Mouse (Mus musculus): ENCODE measurements at regions not wholly inside any gene's neighbourhood (a gene's known extent, or its start where the extent isn't known, plus 50 kb on each side); places are given as distances from the start of the nearest gene placed in this dataset.

- Histone ChIP-seq H3K9ac (ENCODE audit: low read depth, low read length) (no peak overlapping the region), H3K4me1 (replicated peaks; ENCODE audit: insufficient read depth, low read length) (no peaks in the 10 kb centered on the region), H3K4me2 (ENCODE audit: low read length) (no peak overlapping the region), H3K9me3 (replicated peaks; ENCODE audit: low read length) (no peaks in the 10 kb centered on the region), H3K27ac (no peak overlapping the region), H3K4me3 (replicated peaks; ENCODE audit: low read depth, low read length) (no peak overlapping the region), H3K36me3 (ENCODE audit: insufficient read depth, low read length) (no peaks in the 10 kb centered on the region), H3K27me3 (ENCODE audit: insufficient read depth, low read length) (no peaks in the 10 kb centered on the region)
- TF ChIP-seq CTCF (IDR thresholded peaks at IDR 0.05; ENCODE audit: low read depth): no peak
- no peak for ATAC-seq (replicated peaks; ENCODE audit: low FRiP score, low read depth)
- no peak for DNase-seq (ENCODE audit: low spot score)
- 94% methylated on average over 7 of the region's 7 CpGs for whole genome bisulfite sequencing
Observed at GRCm38 (mm10) chr3:83591206-83591605, 174.9 kb upstream of the Sfrp2 start.

GRCm38 (mm10) chr3:83593321-83593720, 172.8 kb upstream of the Sfrp2 start:
- no peaks in the 10 kb centered on the region for H3K36me3 ChIP-seq (ENCODE audit: insufficient read depth, low read length)
- WGBS: 90% methylated on average over 5 of the region's 5 CpGs
- ATAC-seq (replicated peaks; ENCODE audit: low FRiP score, low read depth) (no peak), DNase-seq (ENCODE audit: low spot score) (no peak)
- no peak overlapping the region for H3K9ac ChIP-seq (ENCODE audit: low read depth, low read length)
- no peak overlapping the region for H3K4me3 ChIP-seq (replicated peaks; ENCODE audit: low read depth, low read length)
- H3K4me1 ChIP-seq (replicated peaks; ENCODE audit: insufficient read depth, low read length): no peaks in the 10 kb centered on the region
- H3K9me3 ChIP-seq (replicated peaks; ENCODE audit: low read length): no peaks in the 10 kb centered on the region
- TF ChIP-seq CTCF (IDR thresholded peaks at IDR 0.05; ENCODE audit: low read depth): no peak
- no peak overlapping the region for H3K27ac ChIP-seq
- no peak overlapping the region for H3K4me2 ChIP-seq (ENCODE audit: low read length)
- H3K27me3 ChIP-seq (ENCODE audit: insufficient read depth, low read length): no peaks in the 10 kb centered on the region

GRCm38 (mm10) chr3:83601506-83601905, 164.6 kb upstream of the Sfrp2 start:
- ATAC-seq (replicated peaks; ENCODE audit: low FRiP score, low read depth) (no peak), DNase-seq (ENCODE audit: low spot score) (no peak)
- Histone ChIP-seq H3K4me2 (ENCODE audit: low read length) (no peak overlapping the region), H3K9ac (ENCODE audit: low read depth, low read length) (no peak overlapping the region), H3K9me3 (replicated peaks; ENCODE audit: low read length) (no peaks in the 10 kb centered on the region; the same call in 1 of the 2 replicates), H3K4me3 (replicated peaks; ENCODE audit: low read depth, low read length) (no peak overlapping the region), H3K4me1 (replicated peaks; ENCODE audit: insufficient read depth, low read length) (no peaks in the 10 kb centered on the region), H3K27me3 (ENCODE audit: insufficient read depth, low read length) (no peaks in the 10 kb centered on the region), H3K27ac (no peak overlapping the region), H3K36me3 (ENCODE audit: insufficient read depth, low read length) (no peaks in the 10 kb centered on the region)
- WGBS: 69% methylated on average over 4 of the region's 4 CpGs
- peak; percentile 32 for TF ChIP-seq CTCF (IDR thresholded peaks at IDR 0.05; ENCODE audit: low read depth)

GRCm38 (mm10) chr3:83609095-83609770, 156.9 kb upstream of the Sfrp2 start:
- H3K27me3 ChIP-seq (ENCODE audit: insufficient read depth, low read length): no peaks in the 10 kb centered on the region
- H3K36me3 ChIP-seq (ENCODE audit: insufficient read depth, low read length): no peaks in the 10 kb centered on the region
- peak overlapping the region; percentile 54 for H3K27ac ChIP-seq
- H3K9me3 ChIP-seq (replicated peaks; ENCODE audit: low read length): no peaks in the 10 kb centered on the region
- H3K9ac ChIP-seq (ENCODE audit: low read depth, low read length): no peak overlapping the region
- ATAC-seq (replicated peaks; ENCODE audit: low FRiP score, low read depth) (no peak), DNase-seq (ENCODE audit: low spot score) (peak; percentile 55)
- no peak for TF ChIP-seq CTCF (IDR thresholded peaks at IDR 0.05; ENCODE audit: low read depth)
- 17% methylated on average over 8 of the region's 8 CpGs for WGBS
- peaks cover 4% of the 10 kb centered on the region; the same call in 1 of the 2 replicates for H3K4me1 ChIP-seq (replicated peaks; ENCODE audit: insufficient read depth, low read length)
- no peak overlapping the region for H3K4me3 ChIP-seq (replicated peaks; ENCODE audit: low read depth, low read length)
- H3K4me2 ChIP-seq (ENCODE audit: low read length): no peak overlapping the region

- H3K4me1 ChIP-seq (replicated peaks; ENCODE audit: insufficient read depth, low read length): no peaks in the 10 kb centered on the region
- no peak overlapping the region for H3K27ac ChIP-seq
- no peaks in the 10 kb centered on the region for H3K36me3 ChIP-seq (ENCODE audit: insufficient read depth, low read length)
- no peak for DNase-seq (ENCODE audit: low spot score)
- H3K9ac ChIP-seq (ENCODE audit: low read depth, low read length): no peak overlapping the region
- ATAC-seq (replicated peaks; ENCODE audit: low FRiP score, low read depth): no peak
- no peaks in the 10 kb centered on the region for H3K9me3 ChIP-seq (replicated peaks; ENCODE audit: low read length)
- no peaks in the 10 kb centered on the region for H3K27me3 ChIP-seq (ENCODE audit: insufficient read depth, low read length)
- H3K4me2 ChIP-seq (ENCODE audit: low read length): no peak overlapping the region
- WGBS: 76% methylated on average over 4 of the region's 4 CpGs
- TF ChIP-seq CTCF (IDR thresholded peaks at IDR 0.05; ENCODE audit: low read depth): no peak
- H3K4me3 ChIP-seq (replicated peaks; ENCODE audit: low read depth, low read length): no peak overlapping the region
Observed at GRCm38 (mm10) chr3:83620435-83620834, 145.7 kb upstream of the Sfrp2 start.

- no peak overlapping the region for H3K9ac ChIP-seq (ENCODE audit: low read depth, low read length)
- H3K27me3 ChIP-seq (ENCODE audit: insufficient read depth, low read length): no peaks in the 10 kb centered on the region
- no peak overlapping the region for H3K4me2 ChIP-seq (ENCODE audit: low read length)
- WGBS: 44% methylated on average over 9 of the region's 9 CpGs
- H3K4me3 ChIP-seq (replicated peaks; ENCODE audit: low read depth, low read length): no peak overlapping the region
- no peak for DNase-seq (ENCODE audit: low spot score)
- H3K9me3 ChIP-seq (replicated peaks; ENCODE audit: low read length): no peaks in the 10 kb centered on the region
- no peaks in the 10 kb centered on the region for H3K36me3 ChIP-seq (ENCODE audit: insufficient read depth, low read length)
- TF ChIP-seq CTCF (IDR thresholded peaks at IDR 0.05; ENCODE audit: low read depth): no peak
- no peak for ATAC-seq (replicated peaks; ENCODE audit: low FRiP score, low read depth)
- no peaks in the 10 kb centered on the region for H3K4me1 ChIP-seq (replicated peaks; ENCODE audit: insufficient read depth, low read length)
- H3K27ac ChIP-seq: no peak overlapping the region
Observed at GRCm38 (mm10) chr3:83633032-83633431, 133.1 kb upstream of the Sfrp2 start.

GRCm38 (mm10) chr3:83640433-83640832, 125.7 kb upstream of the Sfrp2 start:
- Histone ChIP-seq H3K27me3 (ENCODE audit: insufficient read depth, low read length) (no peaks in the 10 kb centered on the region), H3K4me3 (replicated peaks; ENCODE audit: low read depth, low read length) (no peak overlapping the region), H3K27ac (no peak overlapping the region), H3K4me2 (ENCODE audit: low read length) (no peak overlapping the region), H3K36me3 (ENCODE audit: insufficient read depth, low read length) (no peaks in the 10 kb centered on the region), H3K4me1 (replicated peaks; ENCODE audit: insufficient read depth, low read length) (no peaks in the 10 kb centered on the region), H3K9ac (ENCODE audit: low read depth, low read length) (no peak overlapping the region), H3K9me3 (replicated peaks; ENCODE audit: low read length) (no peaks in the 10 kb centered on the region)
- ATAC-seq (replicated peaks; ENCODE audit: low FRiP score, low read depth) (no peak), DNase-seq (ENCODE audit: low spot score) (no peak)
- TF ChIP-seq CTCF (IDR thresholded peaks at IDR 0.05; ENCODE audit: low read depth): no peak
- 58% methylated on average over 4 of the region's 4 CpGs for WGBS
